Mouse (Mus musculus): Measurements from ENCODE around the gene Magea1. TPM values are rescaled to one million over a fixed set of nuclear protein-coding genes. Genes with fewer than 3 reads are reported as not detected.
"Not testable (repeated sequence)": the region's sequence is repeated elsewhere in the genome, so short reads cannot be mapped to it uniquely, and the experiment has no call there.

Gene Magea1
- polyA plus RNA-seq (2016; fragmentation: Nextera tagmentation; extraction: Ambion mirVana): not detected in 2 replicates

DNA sequence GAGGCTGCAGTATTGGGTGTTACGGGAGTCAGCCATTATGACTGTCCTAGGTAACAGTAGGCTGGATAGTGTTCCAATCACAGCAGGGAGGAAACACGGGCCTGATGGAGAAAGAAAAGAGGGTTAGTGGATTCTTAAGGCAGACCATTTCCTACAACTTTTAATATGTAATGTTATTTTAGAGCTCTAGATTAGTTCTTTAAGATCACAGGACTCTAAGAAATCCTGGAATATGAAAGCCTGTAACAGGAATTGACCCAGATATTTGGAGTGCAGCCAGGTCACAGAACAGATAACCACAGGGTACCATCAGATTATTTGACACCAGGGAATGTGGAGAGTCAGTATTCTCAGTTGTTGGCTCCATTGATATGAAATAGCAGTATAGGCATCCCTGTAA lies at the start of gene Magea1:
TSS of gene Magea1 (minus strand) at position 101 of the 400 bp plus-strand sequence.
- ATAC-seq (ENCODE audit: insufficient number of reproducible peaks, low FRiP score); H3K4me3 ChIP-seq; H3K4me2 ChIP-seq; H3K9me3 ChIP-seq (replicated peaks); H3K27ac ChIP-seq (ENCODE audit: poor library complexity, severe bottlenecking); H3K9ac ChIP-seq; H3K27me3 ChIP-seq (replicated peaks); H3K4me1 ChIP-seq (replicated peaks); H3K36me3 ChIP-seq: not testable (repeated sequence)
- WGBS: no CpG with 5 or more reads among the region's 2 CpGs

GRCm38 (mm10) chrX:155128312-155128711 lies 38.7 kb upstream of the Magea1 start, which contains the start of gene Cldn34b2:
TSS of gene Cldn34b2 (minus strand) at chrX:155128412.
- not testable (repeated sequence) for H3K27ac ChIP-seq (ENCODE audit: poor library complexity, severe bottlenecking); ATAC-seq (ENCODE audit: insufficient number of reproducible peaks, low FRiP score); H3K27me3 ChIP-seq (replicated peaks); H3K4me3 ChIP-seq; H3K9me3 ChIP-seq (replicated peaks); H3K4me2 ChIP-seq; H3K36me3 ChIP-seq; H3K4me1 ChIP-seq (replicated peaks); H3K9ac ChIP-seq
- WGBS: 67% methylated on average over 3 of the region's 3 CpGs

DNA sequence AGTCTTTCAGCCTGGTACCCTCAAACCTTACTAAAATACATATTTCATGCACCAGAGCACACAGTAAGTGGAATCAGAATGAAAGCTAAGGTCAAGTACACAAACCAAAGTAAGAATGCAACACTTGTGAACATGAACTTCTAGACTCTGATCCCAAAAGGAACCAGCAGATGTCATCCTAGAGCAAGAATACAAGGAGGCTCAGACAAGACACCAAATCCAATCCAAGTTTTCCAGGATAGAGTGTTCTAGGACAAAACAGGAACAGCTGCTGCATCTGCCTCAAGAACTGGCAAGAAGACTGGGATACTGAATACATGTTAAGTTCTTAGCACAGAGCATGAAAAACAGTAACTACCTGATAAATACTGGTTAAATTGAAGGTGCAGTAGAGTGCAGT lies 8.4 kb upstream of the Magea1 start:
- H3K9ac ChIP-seq: no peak overlapping the region
- no peaks in the 10 kb centered on the region for H3K4me1 ChIP-seq (replicated peaks)
- H3K27ac ChIP-seq (ENCODE audit: poor library complexity, severe bottlenecking): no peak overlapping the region
- H3K36me3 ChIP-seq: no peaks in the 10 kb centered on the region
- no peaks in the 10 kb centered on the region for H3K27me3 ChIP-seq (replicated peaks)
- H3K9me3 ChIP-seq (replicated peaks): no peaks in the 10 kb centered on the region
- no peak overlapping the region for H3K4me2 ChIP-seq
- H3K4me3 ChIP-seq: no peak overlapping the region
- ATAC-seq (ENCODE audit: insufficient number of reproducible peaks, low FRiP score): no peak

GRCm38 (mm10) chrX:155093566-155093965 lies 4.0 kb upstream of the Magea1 start, which contains the start of gene Magea2:
TSS of gene Magea2 (minus strand) at chrX:155093666.
- WGBS: 75% methylated on average over 3 of the region's 4 CpGs
- H3K27me3 ChIP-seq (replicated peaks); H3K4me1 ChIP-seq (replicated peaks); H3K27ac ChIP-seq (ENCODE audit: poor library complexity, severe bottlenecking); H3K9ac ChIP-seq; ATAC-seq (ENCODE audit: insufficient number of reproducible peaks, low FRiP score); H3K36me3 ChIP-seq; H3K9me3 ChIP-seq (replicated peaks); H3K4me2 ChIP-seq; H3K4me3 ChIP-seq: not testable (repeated sequence)

DNA sequence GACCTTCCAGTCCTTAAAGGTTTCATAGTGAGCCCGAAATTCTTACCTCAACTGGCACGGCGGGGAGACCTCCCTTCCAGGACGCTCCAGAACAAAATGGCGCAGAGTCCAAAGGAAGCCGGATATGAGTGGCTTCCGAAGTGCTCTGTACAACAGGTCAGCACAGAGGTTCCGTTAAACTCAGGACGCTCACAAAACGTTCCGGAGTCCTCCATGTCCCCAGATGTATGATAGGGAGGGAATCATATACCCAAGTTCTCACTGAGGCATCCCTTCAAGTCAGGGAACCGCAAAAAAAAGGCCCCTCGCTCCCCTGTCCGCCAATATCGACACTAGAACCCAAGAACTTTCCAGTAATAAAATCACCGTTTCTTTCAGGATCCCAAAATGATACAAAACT lies 26.5 kb downstream of the Magea1 start, which contains the start of gene Magea5:
TSS of gene Magea5 (minus strand) at position 101 of the 400 bp plus-strand sequence.
- WGBS: 75% methylated on average over 16 of the region's 16 CpGs
- not testable (repeated sequence) for ATAC-seq (ENCODE audit: insufficient number of reproducible peaks, low FRiP score)

More for the DNA sequence above, 26.5 kb downstream of the Magea1 start, which contains the start of gene Magea5:
- not testable (repeated sequence) for H3K27me3 ChIP-seq (replicated peaks); H3K4me2 ChIP-seq; H3K9ac ChIP-seq; H3K4me1 ChIP-seq (replicated peaks); H3K36me3 ChIP-seq; H3K4me3 ChIP-seq; H3K9me3 ChIP-seq (replicated peaks); H3K27ac ChIP-seq (ENCODE audit: poor library complexity, severe bottlenecking)

Other genes with a start within 250 kb of the Magea1 start
- gene Cldn34b1, start 199.5 kb downstream of the Magea1 start, polyA plus RNA-seq (2016; fragmentation: Nextera tagmentation; extraction: Ambion mirVana): not detected in 2 replicates
- not detected in 2 replicates for gene Magea6, start 153.8 kb downstream of the Magea1 start, polyA plus RNA-seq (2016; fragmentation: Nextera tagmentation; extraction: Ambion mirVana)
- gene Magea3, start 140.3 kb downstream of the Magea1 start, polyA plus RNA-seq (2016; fragmentation: Nextera tagmentation; extraction: Ambion mirVana): not detected in 2 replicates
- not detected in 2 replicates for gene Magea8, start 93.9 kb downstream of the Magea1 start, polyA plus RNA-seq (2016; fragmentation: Nextera tagmentation; extraction: Ambion mirVana)
- gene Magea5, start 26.6 kb downstream of the Magea1 start, polyA plus RNA-seq (2016; fragmentation: Nextera tagmentation; extraction: Ambion mirVana): not detected in 2 replicates
- gene Magea2, start 3.9 kb upstream of the Magea1 start, polyA plus RNA-seq (2016; fragmentation: Nextera tagmentation; extraction: Ambion mirVana): not detected in 2 replicates
- gene Cldn34b2, start 38.6 kb upstream of the Magea1 start, polyA plus RNA-seq (2016; fragmentation: Nextera tagmentation; extraction: Ambion mirVana): not detected in 2 replicates
- 67.6 and 76.1 TPM in 2 replicates for gene Sat1, start 126.7 kb upstream of the Magea1 start, polyA plus RNA-seq (2016; fragmentation: Nextera tagmentation; extraction: Ambion mirVana)
- 35.2 and 37.9 TPM in 2 replicates for gene Acot9, start 172.7 kb upstream of the Magea1 start, polyA plus RNA-seq (2016; fragmentation: Nextera tagmentation; extraction: Ambion mirVana)

Data from heart, embryonic 12.5 days (tissue).